Mouse (Mus musculus) heart, postnatal 0 days (tissue): Measurements from ENCODE around the gene Kcnc3. TPM values are rescaled to one million over a fixed set of nuclear protein-coding genes. Genes with fewer than 3 reads are reported as not detected.

ENCODE experiments used
- ATAC-seq: fragments of 200-750 bp; cut with Nextera tagmentation; 2 replicates; pipeline ENCODE4 v1.8.0; 2017; ENCODE audit warnings: low read depth, moderate number of reproducible peaks, moderate library complexity; ENCODE audit not compliant: insufficient read depth
- DNase-seq: peaks from one replicate; pipeline ENCODE4 v3.0.0-alpha.2; 2016; ENCODE audit warnings: low spot score
- H3K27ac ChIP-seq: fragments of 300-500 bp; sonication (generic); 2 replicates; pipeline ENCODE4 v1.5.1; 2014; ENCODE audit warnings: low read depth, mild to moderate bottlenecking
- H3K27me3 ChIP-seq: fragments of 300-500 bp; sonication (generic); 2 replicates; pipeline ENCODE4 v1.6.1; 2014; ENCODE audit warnings: low read length, mixed read lengths; ENCODE audit not compliant: control insufficient read depth, insufficient read depth
- H3K36me3 ChIP-seq: fragments of 300-500 bp; sonication (generic); replicated peaks from 2 replicates; pipeline ENCODE4 v1.6.1; 2014; ENCODE audit warnings: low read length, mixed read lengths; ENCODE audit not compliant: control insufficient read depth, insufficient read depth
- H3K4me1 ChIP-seq: fragments of 300-500 bp; sonication (generic); 2 replicates; pipeline ENCODE4 v1.6.1; 2014; ENCODE audit warnings: antibody characterized with exemption; ENCODE audit not compliant: control insufficient read depth, insufficient read depth
- H3K4me2 ChIP-seq: fragments of 300-500 bp; sonication (generic); 2 replicates; pipeline ENCODE4 v1.6.1; 2014; ENCODE audit warnings: low read depth, mild to moderate bottlenecking, low read length, moderate library complexity
- H3K4me3 ChIP-seq: fragments of 300-500 bp; sonication (generic); 2 replicates; pipeline ENCODE4 v1.5.1; 2014; ENCODE audit warnings: low read depth, low read length
- H3K9ac ChIP-seq: fragments of 300-500 bp; sonication (generic); replicated peaks from 2 replicates; pipeline ENCODE4 v1.6.1; 2014; ENCODE audit warnings: low read depth, low read length, mixed read lengths
- H3K9me3 ChIP-seq: fragments of 300-500 bp; sonication (generic); replicated peaks from 2 replicates; pipeline ENCODE4 v1.6.1; 2016; ENCODE audit warnings: low read length; ENCODE audit not compliant: control insufficient read depth
- CTCF ChIP-seq: IDR thresholded peaks from 2 replicates; pipeline ENCODE4 v1.5.1; 2016; ENCODE audit warnings: antibody characterized with exemption, control low read depth, low read depth
- EP300 ChIP-seq: IDR thresholded peaks from 2 replicates; pipeline ENCODE4 v1.6.1; 2016; ENCODE audit warnings: antibody characterized with exemption, low read depth
- WGBS: fragments of 180-500 bp; shearing (Covaris S2); extraction: QIAGEN DNeasy Blood & Tissue Kit; methylation state at CpG from one replicate; pipeline ENCODE4 v1.1.7; 2014; 5-methylcytosine and 5-hydroxymethylcytosine counted together
- polyA plus RNA-seq: library from polyadenylated mRNA; unstranded; fragments of >200 nt; fragmentation: Nextera tagmentation; extraction: Ambion mirVana; gene quantifications from 2 replicates; pipeline ENCODE4 v1.2.1, GENCODE M21; 2015
- total RNA-seq: library from RNA; depleted of rRNA; stranded (reverse); fragments of >200 nt; gene quantifications from 2 replicates; pipeline ENCODE4 v1.2.3, GENCODE M21; 2014; ENCODE audit warnings: low replicate concordance; rRNA removed

Gene Kcnc3
- not detected in 2 replicates for total RNA-seq
- not detected in 2 replicates for polyA plus RNA-seq

GRCm38 (mm10) chr7:44590402-44591347 lies at the start of gene Kcnc3:
Gene Kcnc3, plus strand, starts transcription at chr7:44590664.
- Histone ChIP-seq H3K36me3 (no peaks in the 10 kb centered on the region), H3K9me3 (no peaks in the 10 kb centered on the region), H3K4me1 (peaks cover 12% of the 10 kb centered on the region), H3K4me3 (peak within 1 kb of the TSS; percentile 49), H3K9ac (no peak within 1 kb of the TSS), H3K27ac (no peak within 1 kb of the TSS), H3K27me3 (peaks cover 84% of the 10 kb centered on the region), H3K4me2 (peak within 1 kb of the TSS; percentile 91)
- TF ChIP-seq CTCF (no peak), EP300 (no peak)
- DNase-seq (peak; percentile 71), ATAC-seq (peak; percentile 89)
- WGBS: under 1% methylated on average over 68 of the region's 80 CpGs

- Histone ChIP-seq H3K4me1 (peaks cover 2% of the 10 kb centered on the region; the same call in 1 of the 2 replicates), H3K4me3 (no peak overlapping the region), H3K9me3 (no peaks in the 10 kb centered on the region), H3K27ac (no peak overlapping the region), H3K27me3 (no peaks in the 10 kb centered on the region), H3K9ac (no peak overlapping the region), H3K4me2 (no peak overlapping the region), H3K36me3 (peaks cover 42% of the 10 kb centered on the region)
- no peak for ATAC-seq
- WGBS: 91% methylated on average over 11 of the region's 11 CpGs
- no peak for TF ChIP-seq EP300
- no peak for TF ChIP-seq CTCF
- DNase-seq: no peak
Measured at GRCm38 (mm10) chr7:44542555-44542954, 47.9 kb upstream of the Kcnc3 start.

- peaks cover 41% of the 10 kb centered on the region for H3K36me3 ChIP-seq
Measured at GRCm38 (mm10) chr7:44543071-44543470, 47.4 kb upstream of the Kcnc3 start.

GRCm38 (mm10) chr7:44546274-44546673 lies 44.2 kb upstream of the Kcnc3 start:
- DNase-seq: no peak

More at GRCm38 (mm10) chr7:44543071-44543470, 47.4 kb upstream of the Kcnc3 start:
- Histone ChIP-seq H3K9ac (no peak overlapping the region), H3K27me3 (no peaks in the 10 kb centered on the region), H3K4me3 (no peak overlapping the region), H3K4me1 (peaks cover 7% of the 10 kb centered on the region; the same call in 1 of the 2 replicates), H3K27ac (no peak overlapping the region), H3K4me2 (no peak overlapping the region), H3K9me3 (no peaks in the 10 kb centered on the region)
- ATAC-seq (no peak), DNase-seq (no peak)
- WGBS: 71% methylated on average over 12 of the region's 12 CpGs
- no peak for TF ChIP-seq CTCF
- TF ChIP-seq EP300: no peak

GRCm38 (mm10) chr7:44547041-44547440 lies 43.4 kb upstream of the Kcnc3 start:
- WGBS: 90% methylated on average over 13 of the region's 13 CpGs
- ATAC-seq (no peak), DNase-seq (no peak)
- TF ChIP-seq CTCF: no peak
- TF ChIP-seq EP300: no peak
- no peaks in the 10 kb centered on the region for H3K9me3 ChIP-seq
- no peak overlapping the region for H3K9ac ChIP-seq
- H3K4me2 ChIP-seq: 0 out of 2 replicates have a peak overlapping the region, but pooled peaks have one; percentile 91
- peaks cover 30% of the 10 kb centered on the region for H3K36me3 ChIP-seq
- H3K27ac ChIP-seq: no peak overlapping the region
- H3K4me3 ChIP-seq: no peak overlapping the region
- H3K4me1 ChIP-seq: peaks cover 10% of the 10 kb centered on the region; the same call in 1 of the 2 replicates
- H3K27me3 ChIP-seq: no peaks in the 10 kb centered on the region

More at GRCm38 (mm10) chr7:44546274-44546673, 44.2 kb upstream of the Kcnc3 start:
- 95% methylated on average over 3 of the region's 3 CpGs for WGBS
- Histone ChIP-seq H3K27me3 (no peaks in the 10 kb centered on the region), H3K4me2 (no peak overlapping the region), H3K9ac (no peak overlapping the region), H3K36me3 (peaks cover 30% of the 10 kb centered on the region), H3K4me3 (no peak overlapping the region), H3K4me1 (peaks cover 10% of the 10 kb centered on the region; the same call in 1 of the 2 replicates), H3K9me3 (no peaks in the 10 kb centered on the region), H3K27ac (no peak overlapping the region)
- ATAC-seq: no peak
- no peak for TF ChIP-seq EP300
